In the genomic region with DNA sequence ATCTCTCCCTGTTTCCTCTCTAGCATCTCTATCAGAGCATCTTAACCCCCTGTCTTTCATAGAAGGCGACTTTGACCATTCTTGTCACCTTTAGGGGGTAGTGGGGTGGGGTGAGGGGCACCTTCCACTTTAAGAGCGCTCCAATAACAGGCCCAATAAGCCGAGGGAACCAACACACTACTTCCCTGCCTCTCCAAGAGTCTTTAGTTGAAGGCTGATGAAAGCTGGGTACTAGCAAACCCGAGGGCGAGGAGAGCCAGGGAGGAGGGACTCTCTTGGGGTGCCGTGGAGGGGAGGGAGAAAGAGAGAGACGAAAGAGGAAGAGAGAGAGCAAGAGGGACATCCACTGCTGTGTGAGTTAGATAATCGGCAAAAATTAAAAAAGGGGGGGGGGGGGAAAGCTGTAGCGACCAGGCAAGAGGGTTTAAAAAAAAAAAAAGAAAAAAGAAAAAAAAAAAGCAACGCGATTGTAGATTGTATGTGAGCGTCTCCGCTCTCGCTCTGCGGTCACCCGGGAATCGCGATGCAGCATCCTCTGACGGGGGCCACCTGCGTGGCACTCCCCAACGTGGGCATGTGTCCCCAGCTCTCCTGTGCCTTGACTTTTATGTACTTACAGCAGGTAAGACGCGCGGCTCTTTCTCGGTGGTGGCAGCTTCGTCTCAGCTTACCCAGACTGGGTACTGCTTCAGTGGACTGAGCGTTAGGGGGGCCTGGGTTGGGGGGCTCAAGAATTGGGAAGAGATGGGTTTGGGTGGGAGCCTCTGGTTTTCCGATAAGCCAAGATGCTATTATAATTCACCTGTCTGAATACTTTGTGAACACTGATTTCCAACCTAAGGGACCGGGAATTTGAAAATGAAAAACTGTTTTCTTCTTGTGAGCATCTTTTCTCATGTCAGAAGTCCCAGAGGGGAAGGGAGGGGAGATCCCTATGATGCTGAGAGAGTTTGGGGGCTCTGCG, we compare ENCODE assay signal across 8 mouse cellular contexts.
DNase-seq lines count a peak whose midpoint lies in the region; ATAC-seq lines count a peak whose summit lies in the region.

No protein-coding gene starts in this region.

- peak overlapping the region; percentile 48 for H3K9ac ChIP-seq in forebrain, embryonic 12.5 days
- H3K9ac ChIP-seq in limb, embryonic 13.5 days: peak overlapping the region; percentile 43; the same call in 1 of the 2 replicates

- peaks cover 8% of the 10 kb centered on the region for H3K4me1 ChIP-seq in forebrain, embryonic 12.5 days
- H3K4me1 ChIP-seq in limb, embryonic 13.5 days: peaks cover 8% of the 10 kb centered on the region

- no peaks in the 10 kb centered on the region for H3K9me3 ChIP-seq in forebrain, embryonic 12.5 days
- no peaks in the 10 kb centered on the region for H3K9me3 ChIP-seq in limb, embryonic 13.5 days

- peak overlapping the region; percentile 39 for H3K4me3 ChIP-seq in forebrain, embryonic 12.5 days (replicated peaks)
- H3K4me3 ChIP-seq in limb, embryonic 13.5 days: peak overlapping the region; percentile 40

- no peaks in the 10 kb centered on the region for H3K36me3 ChIP-seq in forebrain, embryonic 12.5 days (replicated peaks)
- H3K36me3 ChIP-seq in limb, embryonic 13.5 days: no peaks in the 10 kb centered on the region

- peak; percentile 49; the same call in 1 of the 2 replicates for ATAC-seq in forebrain, embryonic 12.5 days (ENCODE audit: low FRiP score)
- no peak for ATAC-seq in limb, embryonic 13.5 days (ENCODE audit: low FRiP score, low read depth)
- ATAC-seq in erythroid progenitor cell, adult 5-6 weeks (replicated peaks; ENCODE audit: low FRiP score, poor library complexity, severe bottlenecking): no peak

- peaks cover 61% of the 10 kb centered on the region for H3K27me3 ChIP-seq in forebrain, embryonic 12.5 days
- H3K27me3 ChIP-seq in limb, embryonic 13.5 days: peaks cover 57% of the 10 kb centered on the region

- peak overlapping the region; percentile 70 for H3K4me2 ChIP-seq in forebrain, embryonic 12.5 days
- H3K4me2 ChIP-seq in limb, embryonic 13.5 days (replicated peaks): peak overlapping the region; percentile 69

- DNase-seq in heart, adult 18-20 months: peak; percentile 7 to 22
- no peak for DNase-seq in heart, adult 8-10 months (ENCODE audit: low spot score)
- peak; percentile 75 for DNase-seq in MEL-GATA-1-ER (ENCODE audit: extremely low read depth, low read depth)
- DNase-seq in urinary bladder, adult 2 months (ENCODE audit: low spot score): no peak
- DNase-seq in gastrocnemius, postnatal 25 days: no peak

- no peak overlapping the region for H3K27ac ChIP-seq in forebrain, embryonic 12.5 days
- no peak overlapping the region for H3K27ac ChIP-seq in limb, embryonic 13.5 days

- 2% methylated on average over 29 of the region's 30 CpGs for WGBS in forebrain, embryonic 12.5 days
- 2% methylated on average over 29 of the region's 30 CpGs for WGBS in limb, embryonic 13.5 days

Comparison
In these comparisons a context has a peak if more than half of its experiments do, and no peak if none do; other contexts are left out.
1. DNase-seq: peak in heart, adult 18-20 months (2 of 2) and MEL-GATA-1-ER (single experiment); none in heart, adult 8-10 months (single experiment), urinary bladder, adult 2 months (single experiment) and gastrocnemius, postnatal 25 days (single experiment).